Mouse (Mus musculus): Measurements from ENCODE around the gene Isyna1.
"Not testable (repeated sequence)": the region's sequence is repeated elsewhere in the genome, so short reads cannot be mapped to it uniquely, and the experiment has no call there.

Isyna1 gene

DNA sequence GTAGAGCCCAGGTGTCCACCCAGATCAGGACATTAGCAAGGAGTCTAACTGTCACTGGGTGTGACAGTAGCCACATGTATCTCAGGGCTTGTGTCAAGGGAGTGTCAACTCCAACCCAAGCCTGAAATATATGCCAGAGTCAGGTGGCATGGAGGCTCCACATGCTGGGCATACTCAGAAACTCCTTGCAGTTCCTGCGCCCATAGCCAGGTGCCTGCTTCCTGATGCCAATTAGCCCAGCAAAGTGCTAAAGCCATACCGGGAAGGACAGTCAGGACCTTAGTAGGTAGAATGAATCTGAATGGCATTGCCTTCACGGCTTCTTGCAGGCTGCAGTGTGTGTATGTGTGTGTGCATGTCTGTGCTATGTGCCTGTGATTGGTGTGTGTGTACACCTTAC lies 17.0 kb upstream of the Isyna1 start:
- no peak for DNase-seq (ENCODE audit: low read depth)

DNA sequence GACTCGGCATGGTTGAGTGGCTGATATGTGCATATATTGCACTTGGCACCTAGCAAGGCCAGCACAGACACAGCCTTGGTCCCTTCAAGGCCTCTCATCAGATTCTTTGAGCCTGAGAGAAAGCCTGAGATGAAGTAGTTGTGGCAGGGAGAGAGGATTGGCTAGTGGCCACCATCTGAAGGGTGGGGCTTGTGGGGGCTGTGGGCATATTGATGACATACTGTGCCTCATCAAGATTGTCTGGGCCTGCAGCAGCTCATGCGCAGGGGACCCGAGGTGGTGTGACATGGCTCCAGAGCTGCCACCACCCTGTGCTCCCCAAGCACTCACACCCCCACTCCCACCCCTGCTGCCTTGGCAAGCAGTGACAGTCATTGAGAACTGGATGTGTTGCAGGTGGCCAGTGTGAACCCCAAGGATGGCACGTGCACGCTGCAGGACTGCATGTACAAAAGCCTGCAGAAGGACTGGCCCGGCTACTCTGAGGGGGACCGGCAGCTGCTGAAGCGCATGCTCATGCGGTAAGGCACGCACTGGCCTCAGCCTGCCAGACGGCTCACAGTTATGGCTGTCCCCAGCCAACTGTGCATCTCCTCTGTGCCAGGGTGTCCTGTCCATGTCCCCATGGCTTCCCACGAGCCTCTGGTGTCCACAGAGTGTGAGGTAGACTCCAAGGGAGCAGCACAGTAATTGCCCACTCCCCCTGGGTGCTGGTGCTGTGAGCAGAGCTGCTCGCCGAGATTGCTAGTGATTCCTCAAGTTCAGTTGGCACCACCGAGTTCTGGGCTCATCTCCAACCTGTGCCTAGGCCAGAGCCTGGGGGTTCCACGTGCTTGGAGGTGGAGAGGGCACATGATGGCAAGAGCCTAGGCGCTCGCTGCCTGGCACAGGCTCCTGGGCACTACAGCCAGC lies 10.4 kb upstream of the Isyna1 start:
- DNase-seq (ENCODE audit: low read depth) = no peak

DNA sequence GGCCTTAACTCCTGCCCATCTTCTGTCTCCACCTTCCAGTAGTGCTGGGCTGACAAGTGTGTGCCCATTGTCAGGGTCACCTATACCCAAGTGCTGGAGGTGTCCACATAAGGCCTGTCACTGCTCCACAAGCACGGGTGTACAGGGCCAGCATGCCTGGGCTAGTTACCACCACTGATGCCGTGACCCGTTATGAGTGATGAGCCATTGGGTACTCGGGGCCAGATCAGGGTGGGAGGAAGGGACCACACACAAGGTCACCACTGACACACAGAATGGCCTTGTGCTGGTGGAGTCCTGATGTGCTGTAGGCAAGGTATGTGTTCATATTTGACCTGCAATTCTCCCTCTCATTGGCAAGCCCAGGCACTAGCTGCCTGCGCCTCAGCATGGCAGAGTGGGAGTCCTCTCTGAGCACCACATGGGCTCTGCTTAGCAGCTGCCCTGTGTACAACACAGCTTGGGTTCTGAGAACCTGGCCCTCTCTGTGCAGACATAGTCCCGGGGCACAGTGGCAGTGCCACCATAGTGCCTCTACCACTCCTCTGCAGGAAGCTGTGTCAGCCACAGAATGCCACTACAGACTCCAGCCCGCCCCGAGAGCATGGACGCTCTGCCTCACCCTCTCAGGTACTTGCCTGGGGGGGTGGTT lies 9.4 kb upstream of the Isyna1 start:
- DNase-seq (ENCODE audit: low read depth) = no peak

DNA sequence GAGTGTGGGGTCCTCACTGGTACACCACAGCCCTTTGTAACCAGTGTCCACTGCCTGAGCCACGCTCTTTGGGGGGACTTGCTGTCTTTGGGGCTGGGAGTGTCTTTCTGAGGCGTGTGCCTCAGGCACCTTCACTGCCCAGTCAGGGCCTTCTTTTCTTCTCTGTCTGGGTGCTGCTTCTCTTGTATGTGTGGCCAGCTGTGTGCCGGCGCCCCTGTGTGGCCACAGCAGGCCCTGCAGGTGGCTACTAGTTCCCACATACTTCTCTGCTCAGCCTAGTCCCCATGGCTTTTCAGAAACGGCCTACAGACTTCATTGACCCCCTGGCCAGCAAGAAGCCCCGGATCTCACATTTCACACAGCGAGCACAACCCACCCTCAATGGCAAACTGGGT lies 8.9 kb upstream of the Isyna1 start:
- no peak for DNase-seq (ENCODE audit: low read depth)

DNA sequence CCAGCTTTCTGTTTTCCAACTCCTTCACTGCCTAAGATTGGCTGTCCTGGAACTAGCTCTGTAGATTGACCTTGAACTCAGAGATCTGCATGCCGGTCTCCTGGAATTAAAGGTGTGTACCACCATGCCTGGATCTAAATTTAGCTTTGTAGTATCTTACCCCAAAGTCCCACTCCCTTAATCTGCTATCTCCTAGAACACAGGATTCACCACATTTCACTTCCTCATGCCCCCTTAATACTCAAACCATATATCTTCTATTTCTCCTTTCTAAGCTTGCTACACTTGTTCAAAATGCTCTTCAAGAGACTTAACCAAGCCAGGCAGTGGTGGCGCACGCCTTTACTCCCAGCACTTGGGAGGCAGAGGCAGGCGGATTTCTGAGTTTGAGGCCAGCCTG lies 6.2 kb upstream of the Isyna1 start:
- DNase-seq (ENCODE audit: low read depth) = not testable (repeated sequence)

DNA sequence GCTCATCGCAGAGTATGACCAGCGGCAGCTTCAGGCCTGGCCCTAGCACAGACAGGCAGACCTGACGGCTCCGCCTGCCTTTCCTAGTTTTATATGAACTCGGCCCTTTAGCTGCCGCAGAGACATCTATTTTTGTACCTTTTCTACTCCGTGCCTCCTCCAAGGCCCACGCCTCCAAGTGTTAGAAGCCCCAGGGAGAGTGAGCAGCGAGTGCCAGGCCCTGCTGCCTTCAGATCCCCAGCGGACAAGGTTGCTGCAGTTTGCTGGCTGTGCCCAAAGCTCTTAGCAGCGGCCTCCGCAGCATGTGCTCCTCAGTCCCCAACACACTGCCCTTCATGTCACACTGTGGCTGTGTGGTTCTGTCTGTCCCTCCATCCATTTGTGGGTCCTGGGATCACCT lies 2.6 kb upstream of the Isyna1 start:
- no peak for DNase-seq (ENCODE audit: low read depth)

DNA sequence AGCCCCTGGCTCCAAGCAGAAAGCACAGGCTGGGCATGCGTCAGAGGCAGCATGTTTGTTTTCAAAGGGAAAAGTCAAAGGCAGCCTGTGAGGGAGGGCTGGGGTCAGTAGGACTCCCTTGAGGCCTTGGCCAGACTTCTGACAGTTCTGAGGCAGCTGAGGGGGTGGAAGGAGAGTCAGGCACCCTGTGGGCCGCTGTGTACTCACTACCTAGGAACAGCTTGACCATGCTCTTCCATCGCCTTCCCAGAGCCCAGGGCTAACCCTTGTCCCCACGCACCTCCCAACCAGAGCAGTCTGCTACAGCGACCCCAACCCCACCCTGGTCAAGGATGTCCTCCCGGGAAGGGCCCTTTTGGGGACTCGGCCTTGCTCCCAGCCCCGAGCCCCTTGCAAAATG lies 1.0 kb upstream of the Isyna1 start:
- DNase-seq (ENCODE audit: low read depth) = no peak

DNA sequence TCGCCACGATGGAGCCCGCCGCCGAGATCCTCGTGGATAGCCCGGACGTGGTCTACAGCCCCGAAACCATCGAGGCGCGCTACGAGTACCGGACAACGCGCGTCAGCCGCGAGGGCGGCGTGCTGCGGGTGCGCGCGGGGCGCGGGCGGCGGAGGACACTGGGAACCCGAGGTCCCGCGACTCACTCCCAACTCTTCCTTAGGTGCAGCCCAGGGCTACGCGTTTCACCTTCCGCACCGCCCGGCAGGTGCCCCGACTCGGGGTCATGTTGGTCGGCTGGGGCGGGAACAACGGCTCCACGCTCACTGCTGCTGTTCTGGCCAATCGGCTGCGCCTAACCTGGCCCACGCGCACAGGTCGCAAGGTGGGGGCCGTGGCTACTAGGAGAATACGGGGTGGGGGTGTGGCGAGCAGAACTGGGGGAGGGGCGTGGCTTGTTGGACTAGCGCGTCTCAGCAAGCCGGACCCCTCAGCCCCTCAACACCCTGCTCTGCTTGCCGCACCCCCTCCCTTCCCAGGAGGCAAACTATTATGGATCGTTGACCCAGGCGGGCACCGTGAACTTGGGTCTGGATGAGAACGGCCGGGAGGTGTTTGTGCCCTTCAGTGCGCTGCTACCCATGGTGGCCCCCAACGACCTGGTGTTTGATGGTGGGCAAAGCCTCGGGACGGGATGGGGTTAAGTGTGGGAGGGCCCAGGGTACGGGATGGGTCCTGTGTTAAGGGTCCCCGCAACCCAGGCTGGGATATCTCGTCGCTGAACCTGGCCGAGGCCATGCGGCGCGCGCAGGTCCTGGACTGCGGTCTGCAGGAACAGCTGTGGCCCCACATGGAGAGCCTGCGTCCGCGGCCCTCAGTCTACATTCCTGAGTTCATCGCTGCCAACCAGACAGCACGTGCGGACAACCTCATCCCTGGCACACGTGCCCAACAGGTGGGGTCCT lies 720 bp downstream of the Isyna1 start:
- DNase-seq (ENCODE audit: low read depth) = no peak

DNA sequence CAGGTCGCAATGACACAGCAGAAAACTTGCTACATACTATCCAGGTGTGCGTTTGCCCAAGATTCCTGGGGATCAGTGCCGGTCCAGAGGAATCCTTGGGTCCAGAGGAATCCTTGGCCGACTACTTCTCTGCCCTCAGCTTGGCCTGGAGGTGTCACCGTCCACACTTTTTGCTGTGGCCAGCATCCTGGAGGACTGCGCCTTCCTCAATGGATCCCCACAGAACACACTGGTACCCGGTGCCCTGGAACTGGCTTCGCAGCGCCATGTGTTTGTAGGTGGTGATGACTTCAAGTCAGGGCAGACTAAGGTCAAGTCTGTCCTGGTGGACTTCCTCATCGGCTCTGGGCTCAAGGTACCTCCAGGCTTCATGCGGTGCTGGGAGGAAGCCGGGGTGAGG lies 1.6 kb downstream of the Isyna1 start:
- DNase-seq (ENCODE audit: low read depth) = no peak

DNA sequence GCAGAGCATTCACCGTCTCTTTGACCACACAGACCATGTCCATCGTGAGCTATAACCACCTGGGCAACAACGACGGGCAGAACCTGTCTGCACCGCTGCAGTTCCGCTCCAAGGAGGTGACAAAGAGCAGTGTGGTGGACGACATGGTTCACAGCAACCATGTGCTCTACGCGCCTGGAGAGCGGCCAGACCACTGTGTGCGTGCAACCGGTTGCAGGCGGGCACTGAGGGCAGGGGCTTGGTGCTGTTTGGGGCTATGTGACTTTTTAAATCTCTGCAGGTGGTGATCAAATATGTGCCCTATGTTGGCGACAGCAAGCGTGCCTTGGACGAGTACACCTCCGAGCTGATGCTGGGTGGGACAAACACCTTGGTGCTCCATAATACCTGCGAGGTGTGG lies 2.0 kb downstream of the Isyna1 start:
- DNase-seq (ENCODE audit: low read depth) = no peak

DNA sequence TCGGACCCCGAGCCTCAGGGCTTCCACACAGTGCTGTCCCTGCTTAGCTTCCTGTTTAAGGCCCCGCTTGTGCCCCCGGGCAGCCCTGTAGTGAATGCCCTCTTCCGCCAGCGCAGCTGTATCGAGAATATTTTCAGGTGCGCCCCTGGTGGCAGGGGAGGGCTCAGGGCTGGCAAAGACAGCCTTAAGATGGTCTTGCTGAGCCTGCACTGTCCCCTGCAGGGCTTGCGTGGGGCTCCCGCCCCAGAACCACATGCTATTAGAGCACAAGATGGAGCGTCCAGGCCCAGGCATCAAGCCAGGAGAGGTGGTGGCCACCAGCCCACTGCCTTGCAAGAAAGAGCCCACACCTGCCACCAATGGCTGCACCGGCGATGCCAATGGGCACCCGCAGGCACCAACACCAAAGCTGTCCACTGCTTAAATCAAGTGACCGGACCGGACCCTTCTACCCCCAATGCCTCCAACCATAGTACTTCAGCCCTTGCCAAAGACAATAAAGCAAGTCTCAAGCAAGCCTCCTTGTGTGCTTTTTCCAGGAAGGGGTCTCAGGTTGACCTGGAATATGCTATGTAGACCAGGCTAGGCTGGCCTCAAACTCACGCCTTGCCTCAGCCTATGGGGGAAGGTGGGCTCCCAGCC lies 2.7 kb downstream of the Isyna1 start:
- DNase-seq (ENCODE audit: low read depth) = no peak

DNA sequence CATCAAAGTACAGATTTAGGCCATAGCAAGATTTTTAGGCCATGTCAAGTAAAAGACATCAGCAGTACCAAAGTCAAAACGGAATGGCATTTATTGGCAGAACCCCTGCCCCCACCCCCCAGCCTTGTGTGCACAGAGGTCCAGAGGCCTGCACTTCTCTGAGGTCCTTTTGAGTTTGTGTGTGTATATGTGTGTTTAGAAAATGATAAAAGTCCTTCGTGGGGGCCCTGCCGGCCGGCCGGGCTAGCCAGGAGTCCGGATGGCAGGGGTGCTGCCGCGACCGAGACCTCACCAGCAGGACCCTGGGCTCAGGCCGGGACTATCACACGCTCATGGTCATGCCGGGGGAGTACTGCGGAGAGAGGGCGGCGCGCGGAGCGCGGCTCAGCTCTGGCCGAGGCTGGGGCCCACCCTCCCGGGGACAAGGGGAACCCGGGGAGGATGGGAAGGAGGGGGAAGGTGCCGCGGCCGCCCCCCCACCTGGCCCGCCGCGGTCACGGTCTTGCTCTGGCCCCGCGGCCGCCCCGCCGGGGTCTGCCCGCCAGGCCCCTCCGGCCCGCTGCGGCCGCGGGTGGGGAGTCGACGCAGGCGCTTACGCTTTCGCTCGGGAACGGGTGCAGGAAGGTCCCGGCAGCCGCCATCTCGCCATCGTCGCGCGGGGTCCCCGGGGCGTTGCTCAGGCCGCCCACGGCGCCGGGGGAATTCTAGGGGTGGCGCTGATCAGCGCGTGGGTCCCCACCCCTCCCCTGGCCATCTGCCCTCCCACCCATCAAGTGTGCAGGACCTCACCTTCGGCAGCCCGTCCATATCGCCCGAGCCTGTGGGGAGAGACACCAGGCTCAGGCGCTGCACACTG lies 3.5 kb downstream of the Isyna1 start:
- no peak for DNase-seq (ENCODE audit: low read depth)

DNA sequence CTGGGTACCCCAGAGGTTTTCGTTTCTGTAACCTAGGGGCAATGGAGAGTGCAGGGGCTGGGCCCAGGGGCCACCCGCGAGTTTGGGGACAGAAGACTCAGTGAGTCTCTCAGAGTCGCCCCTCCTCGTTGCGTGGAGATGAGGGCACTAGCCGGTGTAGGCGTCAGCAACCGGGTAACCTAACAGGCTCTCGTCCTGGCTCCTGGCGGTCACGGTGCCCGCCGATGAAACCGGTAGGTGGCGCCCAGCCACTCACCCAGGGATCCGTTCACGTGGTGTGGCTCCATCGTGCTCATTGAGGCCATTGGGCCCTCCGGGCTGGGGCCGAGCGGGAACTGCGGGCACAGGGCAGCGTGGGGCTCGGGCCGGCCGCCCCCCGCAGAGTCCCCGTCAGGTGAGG lies 4.1 kb downstream of the Isyna1 start:
- DNase-seq (ENCODE audit: low read depth) = no peak

DNA sequence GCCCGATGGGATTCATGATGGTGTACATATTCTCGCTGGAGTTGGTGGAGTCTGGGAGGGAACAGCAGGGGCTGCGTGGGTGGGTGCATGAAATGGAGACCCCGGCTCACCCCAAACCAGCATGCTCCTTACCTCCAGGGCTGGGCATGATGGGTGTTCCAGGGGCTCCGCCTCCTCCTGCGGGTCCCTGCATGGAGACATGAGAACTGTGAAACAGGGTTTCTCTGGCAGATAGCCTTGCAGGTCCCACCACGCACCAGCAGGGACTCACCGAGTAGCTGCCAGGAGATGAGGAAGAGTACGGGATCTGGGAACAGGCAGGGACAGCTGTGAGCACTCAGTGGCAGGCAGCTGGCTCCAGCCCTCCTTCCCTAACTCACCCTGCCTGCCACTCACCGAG lies 4.5 kb downstream of the Isyna1 start:
- DNase-seq (ENCODE audit: low read depth) = no peak

DNA sequence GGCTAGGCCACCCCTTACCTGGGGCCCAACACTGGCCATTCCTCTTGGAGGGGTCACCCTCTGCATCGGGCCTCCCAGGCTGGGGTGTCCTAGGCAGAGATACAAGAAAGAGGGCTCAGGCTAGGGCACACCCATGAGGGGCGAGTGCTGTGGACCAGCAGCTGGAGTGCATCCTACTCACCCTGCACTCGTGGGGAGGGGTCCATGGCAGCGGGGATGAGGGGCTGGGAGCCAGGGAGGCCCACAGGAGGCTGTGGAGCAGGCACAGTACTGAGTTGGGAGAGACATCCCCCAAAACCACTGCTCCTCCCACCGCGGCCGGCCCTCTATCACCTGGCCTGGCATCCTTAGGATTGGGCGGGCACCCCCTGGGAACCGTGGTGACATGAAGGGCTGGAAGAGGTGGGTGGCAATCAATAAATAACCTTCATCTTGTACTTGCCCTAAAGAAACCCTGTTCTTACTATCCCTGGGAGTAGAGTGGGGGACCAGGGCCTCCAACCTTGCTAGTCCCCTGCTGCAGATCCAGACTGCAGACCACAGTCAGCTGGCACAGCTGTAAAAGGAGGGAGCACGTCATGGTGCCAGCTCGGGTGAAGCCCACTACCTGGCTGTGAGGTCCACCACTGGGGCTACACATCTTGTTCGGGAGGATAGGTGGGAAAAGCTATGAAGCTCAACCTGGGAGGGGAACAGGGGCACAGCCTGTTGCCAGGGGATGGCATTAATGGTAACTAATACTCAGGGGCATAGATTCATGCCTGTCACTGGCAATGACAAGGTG lies 5.5 kb downstream of the Isyna1 start:
- no peak for DNase-seq (ENCODE audit: low read depth)

DNA sequence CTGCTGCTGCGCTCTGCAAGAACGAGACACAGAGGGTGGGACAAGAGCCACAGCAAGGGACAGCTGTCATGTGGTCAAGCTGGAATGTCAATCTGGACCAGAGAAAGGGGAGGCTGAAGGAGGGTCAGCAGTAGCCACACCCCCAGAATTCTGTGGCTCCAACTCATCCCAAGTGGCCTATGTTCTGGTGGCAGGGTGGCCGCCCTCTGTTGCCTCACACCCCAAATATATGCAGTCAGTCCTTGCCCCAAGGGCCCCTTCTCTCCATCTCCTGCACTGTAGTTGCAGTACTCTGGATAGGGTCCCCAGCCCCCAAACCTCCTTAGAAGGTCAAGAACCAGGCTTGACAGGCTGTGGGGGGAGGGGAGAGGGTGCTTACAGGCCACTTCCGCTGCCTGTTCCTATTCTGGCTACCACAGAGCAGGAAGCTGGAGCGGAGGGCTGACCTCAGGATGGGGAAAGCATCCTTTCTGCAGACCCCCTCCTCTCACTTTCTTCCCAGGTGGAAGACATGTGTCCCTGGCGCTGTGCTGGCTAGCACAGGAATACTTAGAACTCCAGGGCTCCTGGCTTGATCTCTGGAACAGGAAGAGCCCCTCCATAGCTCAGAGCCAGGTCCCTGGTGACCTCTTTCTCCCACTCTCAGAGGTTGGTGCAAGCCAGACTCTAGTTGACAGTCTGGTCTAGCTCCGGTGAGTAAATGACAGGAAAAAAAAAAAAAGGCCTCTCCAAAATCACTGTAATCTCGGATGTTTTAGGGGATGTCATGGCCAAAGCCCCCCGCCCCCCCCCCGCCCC lies 6.5 kb downstream of the Isyna1 start:
- no peak for DNase-seq (ENCODE audit: low read depth)

DNA sequence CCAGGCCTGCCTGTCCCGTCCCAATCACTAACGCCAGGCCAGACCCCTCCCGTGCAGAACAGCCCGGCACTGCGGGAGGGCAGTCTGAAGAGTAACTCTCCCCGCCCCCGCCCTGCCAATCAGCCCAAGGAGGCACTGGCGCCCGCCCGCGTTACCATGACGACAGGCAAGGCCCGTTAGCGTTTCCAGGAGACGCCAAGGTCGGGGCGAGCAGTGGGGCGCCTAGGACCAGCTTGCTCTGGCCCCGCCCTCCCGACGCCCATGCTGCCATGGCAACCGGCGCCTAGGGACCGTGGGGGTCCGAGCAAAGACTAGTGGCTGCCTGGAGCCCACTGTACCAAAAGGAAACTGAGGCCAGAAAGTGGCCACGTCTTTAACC lies 7.1 kb downstream of the Isyna1 start:
- peak; percentile 86 for DNase-seq (ENCODE audit: low read depth)

DNA sequence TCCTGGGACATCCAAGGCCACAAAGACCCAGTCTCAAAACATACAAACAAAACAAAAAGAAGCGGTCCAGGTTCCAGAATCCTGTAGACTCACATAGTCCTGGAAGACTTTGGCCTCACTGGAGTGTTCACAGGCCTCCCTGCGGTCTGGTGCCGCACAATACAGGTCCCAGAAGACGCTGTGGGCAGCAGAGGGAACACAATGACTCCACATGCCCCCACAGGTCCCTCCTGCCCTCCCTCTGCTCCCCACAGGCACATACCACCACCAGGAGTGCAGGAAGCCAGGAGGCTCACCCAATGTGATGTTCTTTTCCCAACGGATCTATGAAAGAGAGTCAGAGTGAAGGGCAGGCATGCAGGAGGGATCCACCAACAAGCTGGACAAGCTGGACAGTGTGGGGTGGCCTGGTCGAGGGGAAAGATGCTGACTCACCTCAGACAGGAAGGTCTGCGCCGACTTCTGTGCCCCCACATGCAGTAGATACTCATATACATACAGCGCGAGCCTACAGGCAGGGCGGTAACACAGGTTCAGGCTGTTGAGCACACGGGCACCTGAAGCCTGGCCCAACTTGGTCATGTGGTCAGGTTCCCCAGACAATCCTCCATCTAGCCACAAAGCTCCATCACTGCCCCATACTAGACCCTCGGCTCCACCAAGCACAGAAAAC lies 8.1 kb downstream of the Isyna1 start:
- no peak for DNase-seq (ENCODE audit: low read depth)

DNA sequence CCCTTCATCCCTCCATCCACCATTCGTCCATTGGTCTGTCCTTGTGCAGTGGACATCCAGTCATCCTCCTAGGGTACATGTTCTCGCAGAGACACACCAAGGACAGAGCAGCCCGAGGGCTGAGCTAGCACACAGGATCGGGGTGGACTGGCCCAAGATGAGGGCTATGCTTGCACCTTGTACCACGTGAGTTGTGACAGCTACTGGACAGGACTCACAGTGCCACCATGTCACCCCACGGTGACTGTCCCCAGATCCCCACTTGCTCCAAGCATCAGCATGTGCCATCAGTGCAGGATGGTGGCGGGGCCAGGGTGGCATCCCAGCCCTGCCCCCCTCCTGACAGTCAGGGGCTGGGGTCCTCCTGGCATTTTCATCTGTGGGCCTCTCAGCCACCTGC lies 10.4 kb downstream of the Isyna1 start:
- no peak for DNase-seq (ENCODE audit: low read depth)

Data from c-Kit-positive CD71-positive TER-119-negative erythroid progenitor cells, embryonic 14.5 days (primary cell).